Mouse (Mus musculus) A20 (cell line): ENCODE results near the gene Pitpnc1.

Experiments
- DNase-seq: peaks from one replicate; pipeline ENCODE4 v3.0.0-alpha.2; 2011; ENCODE audit warnings: low read depth, low spot score

The Pitpnc1 gene

DNA sequence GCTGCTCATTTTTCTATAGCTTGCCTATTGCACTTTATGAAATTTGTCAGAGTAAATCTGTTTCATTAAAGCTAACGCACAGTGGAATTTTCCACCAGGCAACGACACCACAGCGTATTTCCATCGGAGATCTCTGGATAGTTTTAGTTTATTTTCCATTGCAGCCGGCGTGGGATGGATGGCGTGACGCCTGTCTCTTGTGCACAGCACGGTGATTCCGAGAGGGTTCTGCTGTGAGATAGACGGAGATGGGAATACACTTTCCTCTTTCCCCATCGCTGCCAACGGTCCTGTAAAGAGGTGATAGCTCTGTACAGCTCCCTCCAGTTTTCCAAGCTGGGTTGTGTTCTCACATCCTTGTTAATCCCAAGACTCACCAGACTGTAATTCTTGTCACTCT lies 138.2 kb downstream of the Pitpnc1 start:
- DNase-seq = no peak

GRCm38 (mm10) chr11:107331425-107331824 lies 139.1 kb downstream of the Pitpnc1 start:
- DNase-seq = no peak

DNA sequence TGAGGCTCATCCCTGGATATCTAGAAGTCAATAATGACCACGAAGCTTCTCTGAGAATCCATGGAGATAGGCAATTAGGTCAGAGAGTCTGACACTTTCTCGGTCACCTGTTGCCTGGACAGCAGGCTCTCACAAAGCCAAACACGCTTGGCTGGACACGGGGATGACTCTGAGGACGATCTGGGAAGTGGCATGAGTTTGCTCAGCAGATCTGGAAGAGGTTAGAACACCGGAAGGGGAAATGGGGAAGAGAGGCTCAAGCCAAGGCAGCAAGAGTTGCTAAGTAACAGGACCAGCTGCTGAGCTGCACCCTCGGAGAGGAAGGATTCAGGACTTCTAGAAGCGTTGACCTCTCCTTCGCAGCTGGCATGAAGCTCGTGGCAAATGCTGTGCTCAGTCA lies 143.2 kb downstream of the Pitpnc1 start:
- no peak for DNase-seq

DNA sequence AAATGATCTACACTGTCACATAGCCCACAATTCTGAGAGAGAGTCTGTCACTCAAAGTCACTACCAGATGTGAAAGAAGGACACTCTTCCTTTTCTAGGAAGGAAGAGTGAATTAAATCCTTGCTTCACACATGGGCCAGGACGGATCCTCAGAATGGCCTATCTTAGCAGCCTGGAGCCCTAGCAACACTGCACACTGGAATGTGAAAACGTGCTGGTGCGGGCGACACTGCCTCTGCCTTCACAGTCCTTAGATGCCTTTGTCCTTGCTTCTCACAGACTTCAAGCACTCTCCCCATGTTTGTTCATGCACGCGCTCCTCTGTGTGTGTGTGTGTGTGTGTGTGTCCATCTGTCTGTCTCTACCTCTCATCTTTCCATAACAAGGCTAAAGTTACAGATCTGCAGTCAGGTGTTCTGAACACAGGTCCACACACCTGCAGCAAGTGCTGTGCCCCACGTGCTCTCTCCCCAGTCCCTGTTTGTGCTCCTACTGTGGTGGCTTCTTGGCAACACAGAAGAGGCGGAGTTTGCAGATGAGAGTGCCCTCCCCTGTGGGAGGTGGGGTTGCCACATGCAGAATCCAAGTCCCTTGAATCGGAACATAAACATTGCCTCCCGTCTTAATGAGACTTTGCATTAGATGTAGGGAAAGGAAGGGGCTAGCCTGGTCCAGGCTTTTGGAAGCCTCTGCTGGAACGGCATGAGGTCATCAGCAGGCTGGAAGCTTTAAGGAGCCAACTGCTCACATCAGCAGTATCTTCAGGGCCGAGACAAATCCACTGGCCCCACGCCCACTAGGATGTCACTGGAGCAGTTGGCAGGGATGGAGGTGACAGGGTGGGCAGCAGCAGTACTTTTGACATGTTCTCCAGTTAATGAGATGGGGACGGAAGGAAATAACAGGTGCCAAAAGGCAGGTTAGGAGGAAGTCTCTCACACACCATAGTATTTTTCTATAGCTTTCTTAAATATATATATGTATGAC lies 144.5 kb downstream of the Pitpnc1 start:
- no peak for DNase-seq

- DNase-seq = no peak
Observed at GRCm38 (mm10) chr11:107325226-107325625, 145.3 kb downstream of the Pitpnc1 start.

GRCm38 (mm10) chr11:107323173-107323572 lies 147.3 kb downstream of the Pitpnc1 start:
- no peak for DNase-seq

- DNase-seq = no peak
Observed at GRCm38 (mm10) chr11:107322226-107322625, 148.3 kb downstream of the Pitpnc1 start.

DNA sequence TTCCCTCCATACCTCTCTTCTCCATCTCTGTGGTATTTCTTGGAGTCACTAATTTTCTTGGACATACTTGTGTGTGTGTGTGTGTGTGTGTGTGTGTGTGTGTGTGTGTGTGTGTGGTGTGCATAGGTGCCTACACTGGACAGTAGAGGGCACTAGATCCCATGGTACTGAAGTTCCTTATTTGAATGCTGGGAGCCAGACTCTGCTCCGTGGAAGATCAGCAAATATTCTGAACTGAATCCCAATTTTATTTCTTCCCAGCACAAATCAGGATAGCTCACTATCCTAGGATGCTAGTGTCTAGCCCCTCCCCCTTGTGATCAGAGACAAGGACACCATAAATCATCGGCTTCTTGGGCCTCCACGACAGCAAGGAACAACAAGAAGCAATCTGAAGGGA lies 148.7 kb downstream of the Pitpnc1 start:
- DNase-seq = no peak

DNA sequence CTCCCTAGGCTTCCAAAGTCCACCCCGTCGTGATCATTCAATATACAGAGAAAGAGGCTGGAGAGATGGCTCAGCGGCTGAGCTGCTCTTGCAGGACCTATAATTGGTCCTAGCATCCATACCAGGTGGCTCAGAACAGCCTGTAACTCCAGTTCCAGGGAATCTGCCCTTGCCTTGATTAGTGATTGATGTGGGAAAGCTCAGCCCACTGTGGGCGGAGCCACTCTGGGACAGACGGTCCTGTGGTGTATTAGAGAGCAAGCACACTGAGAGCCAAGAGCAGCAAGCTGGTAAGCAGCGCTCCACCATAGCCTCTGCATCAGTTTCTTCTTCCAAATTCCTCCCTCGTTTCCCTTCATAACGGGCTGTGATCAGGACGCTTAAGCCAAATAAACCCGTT lies 150.6 kb downstream of the Pitpnc1 start:
- no peak for DNase-seq

DNA sequence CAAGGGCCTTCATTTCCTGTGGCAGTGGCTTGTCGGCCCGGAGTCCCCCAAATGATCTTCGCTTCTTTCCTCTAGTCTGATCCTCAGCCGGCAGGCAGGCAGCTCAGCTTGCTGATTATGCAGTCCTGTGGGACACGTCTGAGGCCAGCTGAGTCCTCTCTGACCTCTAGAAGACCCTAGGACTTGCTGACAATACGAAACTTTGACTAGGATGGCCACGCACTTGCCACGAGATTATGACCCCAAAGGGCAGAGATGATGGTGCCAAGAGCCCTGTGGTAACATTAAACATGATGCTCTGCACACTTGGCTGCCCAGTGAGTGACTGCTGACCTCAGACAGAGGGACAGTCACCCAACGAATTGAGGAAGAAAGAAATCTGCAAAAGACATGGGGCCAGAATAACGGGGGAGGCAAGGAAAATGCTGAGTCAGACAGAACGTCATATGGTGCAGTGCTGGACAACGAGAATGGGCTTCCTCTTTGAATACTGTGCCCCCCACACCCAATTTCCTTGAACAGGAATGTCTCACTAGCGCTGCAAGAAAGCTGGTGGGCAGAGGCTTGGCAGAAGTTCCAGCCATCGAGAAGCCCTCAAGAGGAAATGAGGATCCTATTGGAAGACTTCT lies 152.7 kb downstream of the Pitpnc1 start:
- no peak for DNase-seq

- no peak for DNase-seq
Observed at GRCm38 (mm10) chr11:107315475-107315874, 155.0 kb downstream of the Pitpnc1 start.

GRCm38 (mm10) chr11:107310338-107311121 lies 160.0 kb downstream of the Pitpnc1 start:
- no peak for DNase-seq

DNA sequence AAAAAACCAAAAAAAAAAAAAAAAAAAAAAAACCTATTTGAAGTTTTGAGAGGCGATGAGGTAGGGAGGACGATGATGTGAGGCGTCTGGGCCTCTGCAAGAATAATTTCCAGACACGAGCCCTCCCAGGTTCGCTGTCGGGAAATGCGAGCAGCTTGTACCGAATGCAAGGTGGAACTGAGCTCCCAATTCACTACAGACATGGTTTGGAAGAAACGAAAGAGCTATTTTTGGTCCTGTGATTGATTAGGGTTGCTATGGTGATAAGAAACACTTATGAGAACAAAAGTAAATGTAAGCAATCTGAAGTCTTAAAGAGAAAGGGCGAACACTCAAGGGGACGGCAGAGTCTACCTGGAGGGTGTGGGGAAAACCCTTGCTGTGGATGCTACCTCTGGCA lies 164.3 kb downstream of the Pitpnc1 start:
- no peak for DNase-seq

DNA sequence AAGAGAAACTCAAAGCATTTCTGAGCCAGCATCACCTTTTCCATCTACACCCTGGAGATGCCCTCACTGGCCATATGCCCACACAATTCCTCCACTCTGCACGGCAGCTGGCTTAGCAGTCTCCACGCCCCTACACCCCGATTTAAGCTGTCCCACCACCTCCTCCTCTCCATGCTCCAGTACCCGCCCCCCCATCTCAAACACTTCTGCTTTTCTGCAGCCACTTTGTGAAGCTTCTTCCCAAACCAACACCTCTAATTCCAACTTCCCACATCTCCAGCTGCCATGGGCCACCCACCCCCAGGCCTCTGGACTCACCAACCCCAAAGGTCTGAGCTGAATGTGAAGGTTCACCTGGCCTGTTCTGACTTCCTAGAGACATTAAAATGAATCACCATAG lies 168.4 kb downstream of the Pitpnc1 start:
- peak; percentile 77 for DNase-seq

- no peak for DNase-seq
Observed at GRCm38 (mm10) chr11:107300235-107300634, 170.3 kb downstream of the Pitpnc1 start.

DNA sequence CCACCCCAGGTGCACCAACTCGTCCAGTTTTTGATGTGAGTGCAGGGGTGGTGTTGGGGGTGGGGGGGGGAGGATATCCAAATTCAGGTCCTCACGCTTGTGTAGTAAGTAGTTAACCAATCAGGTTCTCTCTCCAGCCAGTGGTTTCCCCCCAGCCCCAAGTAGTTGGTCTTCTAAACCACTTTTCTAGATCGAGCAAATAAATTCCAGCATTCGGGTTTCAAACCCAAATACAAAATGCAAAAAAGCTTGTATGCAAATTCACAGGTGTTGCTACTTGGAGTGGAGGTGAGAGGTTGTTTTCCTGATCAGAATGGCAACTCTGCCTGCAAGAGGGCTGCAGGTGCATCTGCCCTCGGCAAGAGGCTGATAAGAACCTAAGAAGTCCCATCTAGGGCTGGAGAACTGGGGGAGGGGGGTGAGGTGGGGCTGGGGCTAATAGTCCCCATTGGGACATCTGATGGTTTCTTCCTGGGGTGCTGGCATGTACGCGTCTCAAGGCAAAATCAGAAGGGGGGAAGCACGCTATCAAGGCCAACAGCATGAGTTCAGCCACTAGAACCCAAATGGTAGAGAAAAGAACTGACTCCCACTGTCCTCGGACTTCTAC lies 170.9 kb downstream of the Pitpnc1 start:
- DNase-seq = peak; percentile 95

DNA sequence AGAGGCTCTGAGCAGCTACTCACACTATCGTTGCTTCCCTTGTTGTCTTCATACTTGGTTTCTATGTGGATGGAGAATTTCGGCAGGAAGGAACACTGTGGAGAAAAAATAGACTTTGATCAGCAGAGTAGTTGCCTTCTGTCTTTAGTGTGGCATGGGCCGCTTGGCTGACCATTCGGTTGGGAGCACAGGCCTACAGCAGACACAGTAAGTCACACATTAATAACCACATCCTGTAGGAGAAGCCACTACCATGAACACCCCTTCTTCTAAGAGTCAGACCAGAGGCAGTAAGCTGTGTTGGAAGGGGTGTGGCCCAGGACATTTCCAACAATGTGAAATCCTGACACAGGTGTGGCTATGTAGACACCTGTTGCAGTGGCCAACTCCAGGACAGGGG lies 174.3 kb downstream of the Pitpnc1 start:
- no peak for DNase-seq

DNA sequence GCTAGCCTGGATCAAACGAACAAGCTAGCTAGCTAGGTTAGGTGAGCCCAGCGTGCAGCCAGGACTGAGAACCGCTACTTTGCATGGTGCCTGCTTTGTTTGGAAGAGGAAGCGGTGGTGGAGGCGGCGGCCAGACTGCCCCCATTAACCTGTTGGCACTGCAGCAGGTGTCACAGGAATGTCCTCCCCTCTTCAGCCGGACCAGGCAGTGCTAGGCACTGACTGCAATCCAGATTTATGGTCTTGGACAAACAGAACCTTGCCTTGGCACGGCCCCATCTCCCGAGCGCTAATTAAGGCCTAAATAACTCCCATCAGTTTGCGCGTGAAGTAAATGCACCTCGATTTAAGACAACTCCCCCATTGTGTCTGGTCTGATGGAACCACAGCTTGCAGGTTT lies 178.5 kb downstream of the Pitpnc1 start:
- DNase-seq = peak; percentile 87

- DNase-seq = no peak
Observed at GRCm38 (mm10) chr11:107288186-107288563, 182.3 kb downstream of the Pitpnc1 start.

DNA sequence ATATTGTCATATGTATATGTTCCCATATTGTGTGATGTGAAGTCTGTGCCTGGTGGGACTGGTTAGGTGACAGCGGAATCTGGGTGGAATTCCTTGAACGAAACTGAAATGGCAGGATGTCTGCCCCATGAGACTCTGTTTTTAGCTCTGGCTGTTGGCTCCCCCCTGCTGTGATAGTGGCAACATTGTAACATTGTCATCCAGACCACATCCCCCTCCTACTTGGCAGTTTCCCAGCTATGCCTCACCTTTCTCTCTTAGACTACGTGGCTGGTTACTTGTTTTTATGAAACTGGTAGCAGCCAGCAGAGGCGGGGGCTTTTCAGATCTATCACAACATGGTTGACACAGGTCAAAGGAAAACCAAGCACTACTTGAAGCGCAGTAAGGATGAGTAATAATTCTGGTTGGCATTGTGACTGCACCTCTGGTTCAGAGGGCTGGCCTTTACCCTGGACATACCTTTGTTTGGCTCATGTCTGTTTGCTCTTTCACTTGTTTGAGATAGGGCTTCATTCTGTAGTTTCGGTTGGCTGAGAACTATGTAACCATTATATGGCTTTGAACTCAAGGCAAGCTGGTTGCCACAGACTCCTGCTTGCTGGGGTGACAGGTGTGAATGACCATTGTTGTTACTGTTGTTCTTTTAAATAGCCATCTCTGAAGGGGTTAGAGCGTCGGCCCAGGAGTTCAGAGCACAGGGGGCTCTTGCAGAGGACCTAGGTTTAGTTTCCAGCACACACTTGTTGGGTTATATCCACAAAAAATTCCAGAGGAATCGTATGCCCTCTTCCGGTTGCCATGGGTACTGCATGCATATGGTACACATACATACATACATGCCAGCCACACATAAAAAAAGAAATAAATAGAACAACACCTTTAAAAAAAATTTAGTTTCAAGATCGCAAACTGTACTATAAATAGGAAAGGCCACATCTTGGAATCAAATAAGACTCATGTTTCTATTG lies 183.0 kb downstream of the Pitpnc1 start:
- DNase-seq = no peak

GRCm38 (mm10) chr11:107285731-107286130 lies 184.8 kb downstream of the Pitpnc1 start:
- no peak for DNase-seq
